Mouse (Mus musculus): Measurements from ENCODE around the gene Dlg2.

The Dlg2 gene

GRCm38 (mm10) chr7:91896935-91897334, 1420.5 kb downstream of the Dlg2 start:
- in situ Hi-C loops (cut with MboI, MseI) = no loop called here

- in situ Hi-C loops (cut with MboI, MseI) = no loop called here
These were observed 1421.0 kb downstream of the Dlg2 start for GRCm38 (mm10) chr7:91897509-91897908.

GRCm38 (mm10) chr7:91902503-91902902, 1426.0 kb downstream of the Dlg2 start:
- in situ Hi-C loops (cut with MboI, MseI) = no loop called here

- in situ Hi-C loops (cut with MboI, MseI) = no loop called here
These were observed 1440.3 kb downstream of the Dlg2 start for GRCm38 (mm10) chr7:91916809-91917208.

- in situ Hi-C loops (cut with MboI, MseI) = no loop called here
These were observed 1442.6 kb downstream of the Dlg2 start for GRCm38 (mm10) chr7:91919099-91919498.

- in situ Hi-C loops (cut with MboI, MseI) = no loop called here
These were observed 1443.3 kb downstream of the Dlg2 start for GRCm38 (mm10) chr7:91919738-91920137.

- in situ Hi-C loops (cut with MboI, MseI) = no loop called here
These were observed 1458.6 kb downstream of the Dlg2 start for GRCm38 (mm10) chr7:91934881-91935597.

GRCm38 (mm10) chr7:91936193-91936592, 1459.7 kb downstream of the Dlg2 start:
- in situ Hi-C loops (cut with MboI, MseI) = no loop called here

- in situ Hi-C loops (cut with MboI, MseI) = no loop called here
These were observed 1466.8 kb downstream of the Dlg2 start for GRCm38 (mm10) chr7:91943224-91943623.

GRCm38 (mm10) chr7:91955584-91955983, 1479.1 kb downstream of the Dlg2 start:
- in situ Hi-C loops (cut with MboI, MseI) = no loop called here

GRCm38 (mm10) chr7:91962956-91963355, 1486.5 kb downstream of the Dlg2 start:
- in situ Hi-C loops (cut with MboI, MseI) = no loop called here

- in situ Hi-C loops (cut with MboI, MseI) = no loop called here
These were observed 1496.5 kb downstream of the Dlg2 start for GRCm38 (mm10) chr7:91972970-91973369.

- in situ Hi-C loops (cut with MboI, MseI) = no loop called here
These were observed 1527.4 kb downstream of the Dlg2 start for GRCm38 (mm10) chr7:92003769-92004455.

- in situ Hi-C loops (cut with MboI, MseI) = no loop called here
These were observed 1529.4 kb downstream of the Dlg2 start for GRCm38 (mm10) chr7:92005681-92006425.

GRCm38 (mm10) chr7:92008702-92009101, 1532.2 kb downstream of the Dlg2 start:
- in situ Hi-C loops (cut with MboI, MseI) = no loop called here

GRCm38 (mm10) chr7:92024928-92025327, 1548.5 kb downstream of the Dlg2 start:
- in situ Hi-C loops (cut with MboI, MseI) = no loop called here

GRCm38 (mm10) chr7:92025465-92026056, 1549.1 kb downstream of the Dlg2 start:
- in situ Hi-C loops (cut with MboI, MseI) = no loop called here

- in situ Hi-C loops (cut with MboI, MseI) = no loop called here
These were observed 1550.6 kb downstream of the Dlg2 start for GRCm38 (mm10) chr7:92027049-92027448.

- in situ Hi-C loops (cut with MboI, MseI) = no loop called here
These were observed 1557.8 kb downstream of the Dlg2 start for GRCm38 (mm10) chr7:92034256-92034655.

GRCm38 (mm10) chr7:92040187-92040586, 1563.7 kb downstream of the Dlg2 start:
- in situ Hi-C loops (cut with MboI, MseI) = no loop called here

- in situ Hi-C loops (cut with MboI, MseI) = no loop called here
These were observed 1564.4 kb downstream of the Dlg2 start for GRCm38 (mm10) chr7:92040785-92041411.

GRCm38 (mm10) chr7:92044966-92045365, 1568.5 kb downstream of the Dlg2 start:
- in situ Hi-C loops (cut with MboI, MseI) = no loop called here
